Mouse (Mus musculus): ENCODE data around the gene Pfn1. TPM values are rescaled to one million over a fixed set of nuclear protein-coding genes. Genes with fewer than 3 reads are reported as not detected.

Pfn1 gene
- total RNA-seq, 1 experiment, result 732 TPM

DNA sequence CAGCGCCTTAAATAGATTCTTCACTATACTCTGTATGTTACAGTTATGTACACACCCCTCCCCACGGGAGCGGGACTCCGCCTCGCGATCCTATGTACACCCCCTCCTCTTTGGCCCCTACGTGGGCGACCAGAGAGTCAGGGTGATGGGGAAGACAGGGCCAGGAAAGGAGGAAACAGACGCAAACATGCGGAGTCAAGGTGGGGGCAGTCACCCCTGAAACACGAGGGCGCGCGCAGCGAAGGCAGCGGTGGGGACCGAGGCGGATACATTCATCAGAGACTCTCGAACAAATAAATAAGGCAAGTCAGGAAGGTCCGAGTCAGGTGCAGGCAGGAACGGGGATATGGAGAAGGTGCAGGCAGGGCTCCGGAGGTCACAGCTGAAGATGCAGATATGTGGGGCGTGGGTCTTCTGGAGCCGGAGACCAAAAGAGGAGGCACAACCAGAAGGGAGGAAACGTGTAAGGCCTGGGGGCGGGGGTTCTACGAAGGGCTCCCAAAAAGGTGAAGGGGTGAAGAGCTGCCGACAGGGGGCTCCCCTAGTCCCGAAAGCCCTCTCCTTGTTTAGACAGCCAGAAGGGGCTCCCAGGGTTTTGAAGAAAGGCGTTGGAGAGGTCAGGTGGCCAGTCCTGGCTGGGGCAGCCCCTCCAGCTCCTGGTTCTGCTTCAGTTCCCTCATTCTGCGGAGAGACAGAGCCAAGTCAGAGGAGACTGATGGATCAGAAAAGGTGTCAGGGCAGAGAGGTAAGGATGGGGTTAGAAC, 15.3 kb upstream of the Pfn1 start:
- H3K36me3 ChIP-seq (ENCODE audit: control insufficient read depth, insufficient read depth, low read length, poor library complexity, severe bottlenecking), result peaks cover 15% of the 10 kb centered on the region
- in situ Hi-C loops (cut with MboI; ENCODE audit: low sequenced_read_pairs in 2 of 2, unreplicated experiment in 2 of 2), result no loop called here
- TF ChIP-seq HCFC1 (IDR thresholded peaks at IDR 0.05; ENCODE audit: borderline replicate concordance, insufficient read depth, low read length) (0 out of 2 replicates have a peak, but pooled peaks have one; percentile 52), MAFK (IDR thresholded peaks at IDR 0.05; ENCODE audit: insufficient read depth, low read depth, low read length) (no peak)

GRCm38 (mm10) chr11:70668771-70669505, 14.5 kb upstream of the Pfn1 start, which contains the start of gene Spag7:
Spag7 (minus strand) TSS chr11:70669416.
- peak; percentile 98 for DNase-seq (ENCODE audit: low read depth, low spot score)
- Histone ChIP-seq H3K9ac (ENCODE audit: insufficient read depth, low read depth, low read length, poor library complexity, severe bottlenecking) (peak within 1 kb of the TSS; percentile 95), H3K36me3 (ENCODE audit: control insufficient read depth, insufficient read depth, low read length, poor library complexity, severe bottlenecking) (peaks cover 23% of the 10 kb centered on the region), H3K9me3 (ENCODE audit: control insufficient read depth, insufficient read depth, low read depth, low read length) (no peaks in the 10 kb centered on the region), H3K4me1 (ENCODE audit: control insufficient read depth in 2 of 2, insufficient read depth in 2 of 2, low read length in 2 of 2, poor library complexity in 1 of 2) (peaks cover 0 to 9% of the 10 kb centered on the region in 2 experiments; a peak in 2 of 4 replicates), H3K4me3 (ENCODE audit: insufficient read depth in 1 of 2, low read depth in 1 of 2, low read length in 2 of 2, poor library complexity in 1 of 2, severe bottlenecking in 1 of 2) (peak within 1 kb of the TSS; percentile 74 to 91), H3K27ac (ENCODE audit: insufficient read depth, low read depth, low read length, poor library complexity, severe bottlenecking) (peak within 1 kb of the TSS; percentile 95)
- TF ChIP-seq HCFC1 (IDR thresholded peaks at IDR 0.05; ENCODE audit: borderline replicate concordance, insufficient read depth, low read length) (peak; percentile 56; the same call in 1 of the 2 replicates), ZC3H11A (IDR thresholded peaks at IDR 0.05; ENCODE audit: borderline replicate concordance, low read depth, low read length) (no peak), CHD2 (IDR thresholded peaks at IDR 0.05; ENCODE audit: low read depth, low read length) (peak; percentile 96)
- in situ Hi-C loops (cut with MboI; ENCODE audit: low sequenced_read_pairs in 2 of 2, unreplicated experiment in 2 of 2), result no loop called here

More for the DNA sequence above, 15.3 kb upstream of the Pfn1 start:
- H3K27ac ChIP-seq (ENCODE audit: insufficient read depth, low read depth, low read length, poor library complexity, severe bottlenecking), result peak overlapping the region; percentile 95
- peaks cover 0 to 13% of the 10 kb centered on the region in 2 experiments; a peak in 2 of 4 replicates for H3K4me1 ChIP-seq (ENCODE audit: control insufficient read depth in 2 of 2, insufficient read depth in 2 of 2, low read length in 2 of 2, poor library complexity in 1 of 2)
- peak; percentile 68 for DNase-seq (ENCODE audit: low read depth, low spot score)
- peak overlapping the region; percentile 74 to 84 for H3K4me3 ChIP-seq (ENCODE audit: insufficient read depth in 1 of 2, low read depth in 1 of 2, low read length in 2 of 2, poor library complexity in 1 of 2, severe bottlenecking in 1 of 2)
- no peaks in the 10 kb centered on the region for H3K9me3 ChIP-seq (ENCODE audit: control insufficient read depth, insufficient read depth, low read depth, low read length)
- H3K9ac ChIP-seq (ENCODE audit: insufficient read depth, low read depth, low read length, poor library complexity, severe bottlenecking), result peak overlapping the region; percentile 95

DNA sequence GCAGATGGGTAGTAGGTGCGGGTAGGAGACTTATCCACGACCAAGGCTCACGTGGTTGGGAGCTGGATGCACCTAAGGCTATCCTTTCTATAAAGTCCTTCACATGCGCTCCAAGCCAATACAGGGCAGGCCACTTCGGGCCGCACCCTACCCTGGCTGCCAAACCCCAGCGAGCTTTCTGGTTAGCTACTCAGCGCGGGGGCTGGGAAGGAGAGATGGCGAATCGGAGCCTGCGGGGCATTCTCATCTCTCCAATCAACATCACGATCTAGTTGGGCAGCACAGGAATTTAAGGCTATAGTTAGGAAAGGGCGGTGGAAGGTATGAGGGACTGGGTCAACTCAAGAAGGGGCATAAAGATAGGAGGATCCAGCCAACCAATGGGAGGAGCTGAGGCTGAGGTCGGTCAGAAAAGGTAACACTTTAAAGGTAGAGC, 13.9 kb upstream of the Pfn1 start:
- peak overlapping the region; percentile 80 for H3K27ac ChIP-seq (ENCODE audit: insufficient read depth, low read depth, low read length, poor library complexity, severe bottlenecking)
- peak overlapping the region; percentile 67 to 91 for H3K4me3 ChIP-seq (ENCODE audit: insufficient read depth in 1 of 2, low read depth in 1 of 2, low read length in 2 of 2, poor library complexity in 1 of 2, severe bottlenecking in 1 of 2)
- in situ Hi-C loops (cut with MboI; ENCODE audit: low sequenced_read_pairs in 2 of 2, unreplicated experiment in 2 of 2), result no loop called here
- no peaks in the 10 kb centered on the region for H3K9me3 ChIP-seq (ENCODE audit: control insufficient read depth, insufficient read depth, low read depth, low read length)
- TF ChIP-seq HCFC1 (IDR thresholded peaks at IDR 0.05; ENCODE audit: borderline replicate concordance, insufficient read depth, low read length) (0 out of 2 replicates have a peak, but pooled peaks have one; percentile 16), CHD2 (IDR thresholded peaks at IDR 0.05; ENCODE audit: low read depth, low read length) (no peak)
- no peak for DNase-seq (ENCODE audit: low read depth, low spot score)
- H3K9ac ChIP-seq (ENCODE audit: insufficient read depth, low read depth, low read length, poor library complexity, severe bottlenecking), result peak overlapping the region; percentile 80
- H3K4me1 ChIP-seq (ENCODE audit: control insufficient read depth in 2 of 2, insufficient read depth in 2 of 2, low read length in 2 of 2, poor library complexity in 1 of 2), result peaks cover 0 to 7% of the 10 kb centered on the region in 2 experiments; a peak in 2 of 4 replicates
- peaks cover 26% of the 10 kb centered on the region for H3K36me3 ChIP-seq (ENCODE audit: control insufficient read depth, insufficient read depth, low read length, poor library complexity, severe bottlenecking)

GRCm38 (mm10) chr11:70667271-70668150, 13.1 kb upstream of the Pfn1 start:
- no peak for TF ChIP-seq CHD2 (IDR thresholded peaks at IDR 0.05; ENCODE audit: low read depth, low read length)
- TF ChIP-seq MAFK (IDR thresholded peaks at IDR 0.05; ENCODE audit: insufficient read depth, low read depth, low read length), result no peak
- TF ChIP-seq HCFC1 (IDR thresholded peaks at IDR 0.05; ENCODE audit: borderline replicate concordance, insufficient read depth, low read length), result no peak
- no peak for TF ChIP-seq ZNF384 (IDR thresholded peaks at IDR 0.05; ENCODE audit: low read depth, low read length)
- TF ChIP-seq ZC3H11A (IDR thresholded peaks at IDR 0.05; ENCODE audit: borderline replicate concordance, low read depth, low read length), result no peak
- Histone ChIP-seq H3K36me3 (ENCODE audit: control insufficient read depth, insufficient read depth, low read length, poor library complexity, severe bottlenecking) (peaks cover 33% of the 10 kb centered on the region), H3K9me3 (ENCODE audit: control insufficient read depth, insufficient read depth, low read depth, low read length) (no peaks in the 10 kb centered on the region), H3K4me1 (ENCODE audit: control insufficient read depth in 2 of 2, insufficient read depth in 2 of 2, low read length in 2 of 2, poor library complexity in 1 of 2) (peaks cover 0 to 7% of the 10 kb centered on the region in 2 experiments; a peak in 2 of 4 replicates), H3K27ac (ENCODE audit: insufficient read depth, low read depth, low read length, poor library complexity, severe bottlenecking) (peak overlapping the region; percentile 80; the same call in 1 of the 2 replicates), H3K9ac (ENCODE audit: insufficient read depth, low read depth, low read length, poor library complexity, severe bottlenecking) (peak overlapping the region; percentile 40; the same call in 1 of the 2 replicates), H3K4me3 (ENCODE audit: insufficient read depth in 1 of 2, low read depth in 1 of 2, low read length in 2 of 2, poor library complexity in 1 of 2, severe bottlenecking in 1 of 2) (peak overlapping the region; percentile 67 to 91; a peak in 3 of 4 replicates)
- no peak for DNase-seq (ENCODE audit: low read depth, low spot score)
- in situ Hi-C loops (cut with MboI; ENCODE audit: low sequenced_read_pairs in 2 of 2, unreplicated experiment in 2 of 2), result no loop called here

Data from ES-E14 (cell line).